Comparison of ENCODE assay signal across 16 mouse cellular contexts in the genomic region with DNA sequence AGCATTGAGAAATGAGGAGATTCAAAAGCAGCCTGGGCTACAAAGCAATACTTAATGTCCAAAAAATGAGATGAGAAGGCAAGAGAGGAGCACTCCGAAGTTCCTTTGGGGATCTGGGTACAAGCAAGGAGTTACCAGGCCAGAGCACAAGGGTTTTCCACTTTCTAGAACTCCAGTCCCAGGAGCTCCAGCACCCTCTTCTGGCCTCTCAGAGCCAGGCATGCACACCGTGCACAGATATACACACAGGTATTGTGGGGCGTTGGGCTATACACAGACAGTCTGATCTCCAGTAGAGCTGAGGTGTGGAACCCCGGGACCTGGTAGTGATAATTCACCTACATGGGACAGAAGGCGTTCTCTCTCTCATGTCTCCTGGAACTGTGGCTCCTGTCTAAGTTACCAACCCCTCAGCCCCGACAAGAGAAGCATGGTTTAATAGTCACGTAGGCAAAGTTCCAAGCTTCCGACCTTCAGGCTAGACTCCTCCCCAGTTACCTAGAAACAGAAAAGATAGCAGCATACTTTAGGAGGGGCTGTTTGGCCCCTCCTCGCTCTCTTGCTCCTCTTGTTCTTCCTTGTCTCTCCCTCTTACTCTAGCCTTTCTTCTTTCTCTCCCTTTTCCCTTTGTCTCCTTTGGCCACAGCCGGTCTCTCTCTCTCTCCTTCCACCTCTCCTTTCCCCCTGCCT. TPM values are rescaled to one million over a fixed set of nuclear protein-coding genes. Genes with fewer than 3 reads are reported as not detected.
DNase-seq lines count a peak whose midpoint lies in the region; ATAC-seq and TF ChIP-seq lines count a peak whose summit lies in the region.
"Had no signal": no experiment of that assay in that cellular context is flagged by ENCODE, and none has a peak within 500 bp of the region (broad histone marks: within the 10 kb centered on the region; RNA-seq: fewer than 3 reads in every experiment).

No protein-coding gene starts in this region.

- no peak overlapping the region for H3K27ac ChIP-seq in liver, adult 2 months (replicated peaks; ENCODE audit: insufficient read depth, low read depth, low read length)
- no peak overlapping the region for H3K27ac ChIP-seq in liver, postnatal 0 days (ENCODE audit: low read depth)
- no peak overlapping the region for H3K27ac ChIP-seq in forebrain, embryonic 14.5 days (ENCODE audit: low read depth, low read length)
- H3K27ac ChIP-seq: limb, embryonic 15.5 days had no signal

- no peak overlapping the region for H3K9ac ChIP-seq in liver, adult 2 months (ENCODE audit: low read depth, low read length)
- H3K9ac ChIP-seq in liver, postnatal 0 days (replicated peaks): no peak overlapping the region
- no peak overlapping the region for H3K9ac ChIP-seq in forebrain, embryonic 14.5 days (ENCODE audit: low read length)
- H3K9ac ChIP-seq: limb, embryonic 15.5 days had no signal

- H3K36me3 ChIP-seq in liver, adult 2 months (ENCODE audit: control insufficient read depth, insufficient read depth, low read length): no peaks in the 10 kb centered on the region
- no peaks in the 10 kb centered on the region for H3K36me3 ChIP-seq in liver, postnatal 0 days (replicated peaks; ENCODE audit: insufficient read depth, low read length)
- no peaks in the 10 kb centered on the region for H3K36me3 ChIP-seq in forebrain, embryonic 14.5 days (ENCODE audit: control insufficient read depth, insufficient read depth, low read length)
- H3K36me3 ChIP-seq: limb, embryonic 15.5 days had no signal

- WGBS in liver, adult 2 months: 89% methylated on average over 10 of the region's 10 CpGs
- WGBS in liver, postnatal 0 days (ENCODE audit: insufficient replicate concordance): 80% methylated on average over 10 of the region's 10 CpGs
- WGBS in forebrain, embryonic 14.5 days: 84% methylated on average over 10 of the region's 10 CpGs

- ATAC-seq in liver, postnatal 0 days: no peak
- no peak for ATAC-seq in forebrain, embryonic 14.5 days

- H3K79me2 ChIP-seq in liver, adult 2 months (ENCODE audit: control insufficient read depth, insufficient read depth, low read length): no peaks in the 10 kb centered on the region

- no peak overlapping the region for H3K4me2 ChIP-seq in liver, postnatal 0 days (ENCODE audit: low read depth, low read length)
- H3K4me2 ChIP-seq in forebrain, embryonic 14.5 days (ENCODE audit: low read length): no peak overlapping the region
- H3K4me2 ChIP-seq: limb, embryonic 15.5 days had no signal

- H3K4me3 ChIP-seq in liver, adult 2 months (ENCODE audit: insufficient read depth, low read depth, low read length): no peak overlapping the region
- no peak overlapping the region for H3K4me3 ChIP-seq in liver, postnatal 0 days (ENCODE audit: low read depth, low read length)
- no peak overlapping the region for H3K4me3 ChIP-seq in forebrain, embryonic 14.5 days (ENCODE audit: low read depth, low read length)
- H3K4me3 ChIP-seq: limb, embryonic 15.5 days had no signal

- H3K4me1 ChIP-seq in liver, adult 2 months (ENCODE audit: control insufficient read depth, insufficient read depth, low read length): 0 out of 2 replicates have a peak, but pooled peaks cover 5% of the 10 kb centered on the region
- H3K4me1 ChIP-seq in liver, postnatal 0 days (ENCODE audit: insufficient read depth): peaks cover 4% of the 10 kb centered on the region; the same call in 1 of the 2 replicates
- no peaks in the 10 kb centered on the region for H3K4me1 ChIP-seq in forebrain, embryonic 14.5 days (ENCODE audit: control insufficient read depth, insufficient read depth, low read length)
- H3K4me1 ChIP-seq: limb, embryonic 15.5 days had no signal

- peak; percentile 53 for DNase-seq in adrenal gland, postnatal 10 days
- DNase-seq in adrenal gland, adult 18-20 months (ENCODE audit: low spot score in 2 of 2): no peak
- no peak for DNase-seq in liver, adult 2 months (ENCODE audit: extremely low read depth, low read depth, low spot score)
- DNase-seq in liver (no peak), R1 (ENCODE audit: low read depth, low spot score) (peak; percentile 87)
- DNase-seq in liver, postnatal 0 days: no peak
- no peak for DNase-seq in thymus, postnatal 0 days (ENCODE audit: low spot score)
- DNase-seq in forebrain, embryonic 14.5 days (ENCODE audit: low spot score): no peak
- DNase-seq: cerebellum, adult 9-11 months; heart, postnatal 10 days; layer of hippocampus, postnatal 36 days; thymus, adult 18-20 months had no signal

- TF ChIP-seq CTCF in liver, adult 2 months (IDR thresholded peaks at IDR 0.05; ENCODE audit: low read depth, low read length): peak; percentile 35
- peak; percentile 49 for TF ChIP-seq CTCF in liver, postnatal 0 days (IDR thresholded peaks at IDR 0.05; ENCODE audit: low read depth)

- TF ChIP-seq EP300 in liver, postnatal 0 days (IDR thresholded peaks at IDR 0.05; ENCODE audit: low read depth): no peak

- no peak for TF ChIP-seq POLR2A in liver, adult 2 months (IDR thresholded peaks at IDR 0.05; ENCODE audit: extremely low read depth, insufficient read depth, low read length)

- no peaks in the 10 kb centered on the region for H3K27me3 ChIP-seq in liver, adult 2 months (ENCODE audit: control insufficient read depth, insufficient read depth, low read length)
- no peaks in the 10 kb centered on the region for H3K27me3 ChIP-seq in liver, postnatal 0 days (ENCODE audit: insufficient read depth, low read length)
- no peaks in the 10 kb centered on the region for H3K27me3 ChIP-seq in forebrain, embryonic 14.5 days (replicated peaks; ENCODE audit: control insufficient read depth, insufficient read depth, low read length)
- H3K27me3 ChIP-seq: limb, embryonic 15.5 days had no signal

- H3K9me3 ChIP-seq in liver, postnatal 0 days (ENCODE audit: low read length): no peaks in the 10 kb centered on the region
- H3K9me3 ChIP-seq in forebrain, embryonic 14.5 days (replicated peaks; ENCODE audit: control insufficient read depth, low read length): no peaks in the 10 kb centered on the region
- H3K9me3 ChIP-seq: limb, embryonic 15.5 days had no signal

RNA-seq across cellular contexts. Expression of gene Chrne, which starts 4.2 kb away (rescaled TPM):
- total RNA-seq in adrenal gland, postnatal 10 days (2021): 1 to 10 TPM in 1 of 2 experiments, not detected in 1; 1.6 TPM
- total RNA-seq in adrenal gland, adult 18-20 months (2021): under 1 TPM in 1 of 2 experiments, not detected in 1; 0.38 TPM
- total RNA-seq in liver, adult 2 months (2014; rRNA removed): 0.07 and 0.09 TPM in 2 replicates
- polyA plus RNA-seq in liver, adult 2 months (2012; rRNA removed): 1.1 and 1.3 TPM in 2 replicates
- 0.19 TPM in 1 of 2 replicates, not detected in the other for polyA plus RNA-seq in liver, postnatal 0 days (2015; fragmentation: Nextera tagmentation; extraction: Ambion mirVana)
- polyA plus RNA-seq in thymus, postnatal 0 days (2015; fragmentation: Nextera tagmentation; extraction: Ambion mirVana): 0.39 and 1.1 TPM in 2 replicates
- polyA plus RNA-seq in forebrain, embryonic 14.5 days (2014; fragmentation: Nextera tagmentation; extraction: Ambion mirVana): not detected in 2 replicates
- total RNA-seq: heart, postnatal 10 days; layer of hippocampus, postnatal 36 days had no signal
- polyA plus RNA-seq: kidney, embryonic 14.5 days; limb, embryonic 15.5 days; neural tube, embryonic 11.5 days had no signal

RNA-seq across cellular contexts. Expression of gene 4930544D05Rik, which starts 7.5 kb away (rescaled TPM):
- total RNA-seq in adrenal gland, postnatal 10 days (2021): not detected
- not detected for total RNA-seq in adrenal gland, adult 18-20 months (2021)
- total RNA-seq in liver, adult 2 months (2014; rRNA removed): not detected in 2 replicates
- not detected in 2 replicates for polyA plus RNA-seq in liver, adult 2 months (2012; rRNA removed)
- not detected in 2 replicates for polyA plus RNA-seq in liver, postnatal 0 days (2015; fragmentation: Nextera tagmentation; extraction: Ambion mirVana)
- polyA plus RNA-seq in thymus, postnatal 0 days (2015; fragmentation: Nextera tagmentation; extraction: Ambion mirVana): not detected in 2 replicates
- not detected in 2 replicates for polyA plus RNA-seq in forebrain, embryonic 14.5 days (2014; fragmentation: Nextera tagmentation; extraction: Ambion mirVana)
- total RNA-seq: gastrocnemius, adult 8-10 months; heart, postnatal 10 days had no signal
- polyA plus RNA-seq: kidney, embryonic 14.5 days; limb, embryonic 15.5 days; neural tube, embryonic 11.5 days had no signal

RNA-seq across cellular contexts. Expression of gene Gp1ba, which starts 15.7 kb away (rescaled TPM):
- under 1 TPM; 0.30 TPM for total RNA-seq in adrenal gland, postnatal 10 days (2021)
- total RNA-seq in adrenal gland, adult 18-20 months (2021): under 1 TPM in 1 of 2 experiments, not detected in 1; 0.22 TPM
- total RNA-seq in liver, adult 2 months (2014; rRNA removed): 0.07 TPM in 1 of 2 replicates, not detected in the other
- 0.09 TPM in 1 of 2 replicates, not detected in the other for polyA plus RNA-seq in liver, adult 2 months (2012; rRNA removed)
- polyA plus RNA-seq in liver, postnatal 0 days (2015; fragmentation: Nextera tagmentation; extraction: Ambion mirVana): 3.5 and 4.1 TPM in 2 replicates
- 0.06 and 0.13 TPM in 2 replicates for polyA plus RNA-seq in thymus, postnatal 0 days (2015; fragmentation: Nextera tagmentation; extraction: Ambion mirVana)
- polyA plus RNA-seq in forebrain, embryonic 14.5 days (2014; fragmentation: Nextera tagmentation; extraction: Ambion mirVana): 0.17 and 0.22 TPM in 2 replicates
- total RNA-seq: gastrocnemius, adult 8-10 months; layer of hippocampus, postnatal 36 days had no signal

RNA-seq across cellular contexts. Expression of gene Rnf167, which starts 23.8 kb away (rescaled TPM):
- 10 to 100 TPM; 73.9 to 86.6 TPM for total RNA-seq in adrenal gland, postnatal 10 days (2021)
- 10 to 100 TPM; 72.6 to 80.7 TPM for total RNA-seq in adrenal gland, adult 18-20 months (2021)
- 34.3 and 37.7 TPM in 2 replicates for total RNA-seq in liver, adult 2 months (2014; rRNA removed)
- 68.4 and 75.4 TPM in 2 replicates for polyA plus RNA-seq in liver, adult 2 months (2012; rRNA removed)
- polyA plus RNA-seq in liver, postnatal 0 days (2015; fragmentation: Nextera tagmentation; extraction: Ambion mirVana): 54.8 and 55.3 TPM in 2 replicates
- polyA plus RNA-seq in thymus, postnatal 0 days (2015; fragmentation: Nextera tagmentation; extraction: Ambion mirVana): 214 and 226 TPM in 2 replicates
- 105 and 118 TPM in 2 replicates for polyA plus RNA-seq in forebrain, embryonic 14.5 days (2014; fragmentation: Nextera tagmentation; extraction: Ambion mirVana)

RNA-seq across cellular contexts. Expression of gene Slc25a11, which starts 24.1 kb away (rescaled TPM):
- total RNA-seq in adrenal gland, postnatal 10 days (2021): 100 to 1,000 TPM; 180 to 220 TPM
- total RNA-seq in adrenal gland, adult 18-20 months (2021): 100 to 1,000 TPM; 131 to 138 TPM
- total RNA-seq in liver, adult 2 months (2014; rRNA removed): 108 and 109 TPM in 2 replicates
- 113 and 118 TPM in 2 replicates for polyA plus RNA-seq in liver, adult 2 months (2012; rRNA removed)
- 140 and 143 TPM in 2 replicates for polyA plus RNA-seq in liver, postnatal 0 days (2015; fragmentation: Nextera tagmentation; extraction: Ambion mirVana)
- 137 and 139 TPM in 2 replicates for polyA plus RNA-seq in thymus, postnatal 0 days (2015; fragmentation: Nextera tagmentation; extraction: Ambion mirVana)
- 165 and 190 TPM in 2 replicates for polyA plus RNA-seq in forebrain, embryonic 14.5 days (2014; fragmentation: Nextera tagmentation; extraction: Ambion mirVana)

Comparison
In these comparisons a context has a peak if more than half of its experiments do, and no peak if none do; other contexts are left out.
1. DNase-seq: peak in adrenal gland, postnatal 10 days (single experiment) and R1 (single experiment); none in adrenal gland, adult 18-20 months (0 of 2), liver, adult 2 months (single experiment), liver (single experiment), liver, postnatal 0 days (single experiment), thymus, postnatal 0 days (single experiment) and forebrain, embryonic 14.5 days (single experiment).